Mouse (Mus musculus) layer of hippocampus, postnatal 25 days (tissue): ENCODE measurements at regions not wholly inside any gene's neighbourhood (a gene's known extent, or its start where the extent isn't known, plus 50 kb on each side); places are given as distances from the start of the nearest gene placed in this dataset.

Source experiments
- DNase-seq, 2 experiments: peaks; one replicate each; pipeline ENCODE4 v3.0.0; 2022; ENCODE audit warnings: mixed read lengths in 2 of 2, low spot score in 1 of 2; ENCODE audit errors: extremely low spot score in 1 of 2

DNA sequence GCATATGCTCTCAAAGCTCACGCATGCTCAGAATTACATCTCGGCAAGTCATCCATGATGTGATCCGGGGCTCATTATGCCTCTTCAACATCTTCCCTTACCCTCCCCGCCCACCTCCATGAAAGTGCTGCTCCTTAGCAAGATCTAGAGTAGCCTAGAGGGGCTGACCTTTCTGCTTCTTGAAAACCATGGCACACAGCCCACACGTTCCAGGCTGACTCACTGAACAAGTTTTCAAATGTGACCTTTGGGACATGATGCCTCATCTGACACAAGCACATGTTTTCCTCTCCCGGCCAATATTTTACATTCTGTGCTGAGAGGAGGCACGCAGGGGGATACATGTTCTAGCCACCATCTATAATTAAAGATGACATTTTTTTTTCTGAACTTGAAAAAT is 340.1 kb upstream of the Cdh11 start:
- no peak for DNase-seq

DNA sequence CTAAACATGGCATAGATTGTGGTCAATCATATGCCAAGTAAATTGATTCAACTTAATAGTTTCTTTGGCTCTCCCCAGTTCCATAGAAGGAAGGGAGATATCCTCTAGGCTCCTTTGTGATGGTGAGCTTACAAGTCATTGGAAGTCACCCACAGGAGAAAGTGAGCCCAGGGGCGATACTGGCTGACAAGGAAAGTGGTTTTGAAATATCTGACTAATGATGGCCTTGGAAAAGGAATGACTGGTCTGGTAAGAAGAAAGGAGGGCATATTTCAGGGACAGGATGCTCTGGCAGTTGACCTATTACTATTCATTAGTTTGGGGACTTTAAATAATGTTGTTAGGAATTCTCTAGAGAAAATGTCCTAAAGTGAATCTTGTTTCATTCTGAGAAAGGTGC is 352.7 kb upstream of the Cdh11 start:
- DNase-seq, result no peak

DNA sequence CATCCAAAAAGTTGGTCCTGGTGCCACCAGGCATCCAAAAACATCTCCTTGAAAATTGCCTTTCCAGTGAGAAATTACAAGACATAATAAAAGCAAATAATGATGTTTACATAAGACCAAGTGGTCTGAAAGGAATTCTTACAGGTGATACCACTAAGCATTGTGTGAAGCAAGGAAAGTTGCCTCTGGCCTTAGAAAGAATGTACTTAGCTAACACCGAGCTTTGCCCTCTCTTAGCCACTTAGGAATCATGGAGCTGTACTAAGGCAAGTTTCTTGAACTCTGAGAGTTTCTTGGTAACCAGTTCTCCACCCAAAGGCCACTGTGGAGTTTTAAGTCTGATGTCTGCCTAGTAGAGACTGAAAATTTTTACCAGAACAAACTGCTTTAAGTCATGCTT is 359.4 kb upstream of the Cdh11 start:
- DNase-seq, result no peak

DNA sequence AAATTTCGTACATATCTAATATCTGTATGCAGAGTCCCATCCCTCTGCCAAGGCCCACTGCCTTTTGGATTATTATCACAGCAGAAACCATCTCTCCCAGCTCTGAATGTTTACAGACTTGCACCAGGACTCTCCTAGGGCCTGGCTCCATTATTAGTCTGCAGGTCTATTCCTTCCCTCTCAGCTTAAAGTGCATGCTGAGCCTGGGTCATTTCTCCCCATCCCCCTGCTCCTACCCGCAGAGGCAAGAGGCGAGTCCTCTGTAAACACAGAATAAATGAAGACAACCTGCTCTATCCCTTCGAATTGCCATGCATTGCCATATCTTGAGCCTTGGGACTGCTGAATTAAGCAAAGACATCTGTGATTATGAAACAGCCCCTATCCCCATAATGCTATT is 362.6 kb upstream of the Cdh11 start:
- DNase-seq, result no peak

DNA sequence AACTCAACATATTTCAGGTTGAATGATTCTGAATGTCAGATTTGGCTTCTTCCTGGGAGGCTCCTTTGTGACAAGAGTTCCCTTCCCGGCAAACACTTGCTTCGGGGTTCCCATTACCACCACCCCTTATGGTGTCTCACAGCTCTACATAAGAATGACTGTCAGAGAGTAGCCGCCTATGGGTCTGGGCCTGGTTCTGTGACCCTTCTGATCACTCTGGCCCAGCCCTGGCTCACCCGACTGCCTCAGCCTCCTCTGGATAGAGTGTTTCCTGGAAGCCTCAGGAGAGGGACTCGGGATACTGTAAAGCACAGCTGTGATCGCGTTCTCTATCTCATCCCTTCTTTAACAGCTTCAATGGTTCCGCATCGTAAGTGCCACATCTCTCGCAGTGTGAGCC is 363.0 kb upstream of the Cdh11 start:
- DNase-seq, result no peak

DNA sequence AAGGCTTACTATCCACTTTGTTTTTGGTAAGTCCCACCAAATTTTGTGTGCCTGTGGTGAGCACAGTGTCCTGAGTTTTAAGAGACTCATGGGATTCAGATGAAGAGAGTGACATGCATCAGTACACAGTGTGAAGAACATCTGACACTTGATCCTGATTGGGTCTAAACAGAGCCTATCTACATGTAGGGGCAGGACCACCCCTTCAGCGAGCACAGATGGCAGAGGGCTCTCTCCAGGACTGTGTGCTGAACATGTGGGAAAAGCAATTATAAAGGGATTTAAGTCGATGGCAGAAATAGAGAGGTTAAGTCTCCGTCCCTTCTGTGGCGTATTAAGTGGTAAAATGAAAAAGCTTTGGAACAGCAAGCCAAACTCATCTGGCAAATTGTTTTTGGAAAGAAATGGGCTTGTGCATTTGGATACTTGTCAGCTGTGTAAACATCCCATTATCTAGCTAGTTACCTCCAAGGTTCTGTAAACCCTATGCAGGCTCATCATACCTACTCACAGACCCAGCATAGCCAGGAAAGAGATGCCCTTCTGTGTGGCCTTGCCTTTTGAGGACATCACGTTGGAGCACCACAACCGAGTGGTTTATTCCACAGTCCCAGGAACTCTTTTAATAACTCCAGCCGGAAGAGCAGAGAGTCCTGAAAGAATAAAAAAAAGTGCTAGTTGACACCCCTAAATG is 381.3 kb upstream of the Cdh11 start:
- DNase-seq, result no peak

DNA sequence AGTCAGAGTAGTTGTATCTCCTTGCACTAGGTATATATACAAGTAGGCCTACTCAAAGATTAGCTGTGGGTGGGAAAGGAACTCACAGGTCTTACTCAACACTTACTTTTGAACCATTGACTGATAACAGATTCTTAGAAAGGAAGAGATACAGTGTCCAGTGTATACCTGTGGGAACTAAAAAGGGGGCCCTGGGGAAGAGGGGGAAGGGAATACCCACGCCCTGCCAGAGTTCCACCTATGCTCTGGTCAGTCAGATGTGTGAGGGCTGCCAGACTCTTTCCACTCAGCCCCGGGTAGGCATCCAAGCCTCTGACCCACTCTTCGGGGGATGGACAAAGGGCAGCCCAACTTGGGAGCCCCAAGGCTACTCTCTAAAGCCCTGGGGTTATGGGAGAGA is 387.9 kb upstream of the Cdh11 start:
- no peak for DNase-seq

DNA sequence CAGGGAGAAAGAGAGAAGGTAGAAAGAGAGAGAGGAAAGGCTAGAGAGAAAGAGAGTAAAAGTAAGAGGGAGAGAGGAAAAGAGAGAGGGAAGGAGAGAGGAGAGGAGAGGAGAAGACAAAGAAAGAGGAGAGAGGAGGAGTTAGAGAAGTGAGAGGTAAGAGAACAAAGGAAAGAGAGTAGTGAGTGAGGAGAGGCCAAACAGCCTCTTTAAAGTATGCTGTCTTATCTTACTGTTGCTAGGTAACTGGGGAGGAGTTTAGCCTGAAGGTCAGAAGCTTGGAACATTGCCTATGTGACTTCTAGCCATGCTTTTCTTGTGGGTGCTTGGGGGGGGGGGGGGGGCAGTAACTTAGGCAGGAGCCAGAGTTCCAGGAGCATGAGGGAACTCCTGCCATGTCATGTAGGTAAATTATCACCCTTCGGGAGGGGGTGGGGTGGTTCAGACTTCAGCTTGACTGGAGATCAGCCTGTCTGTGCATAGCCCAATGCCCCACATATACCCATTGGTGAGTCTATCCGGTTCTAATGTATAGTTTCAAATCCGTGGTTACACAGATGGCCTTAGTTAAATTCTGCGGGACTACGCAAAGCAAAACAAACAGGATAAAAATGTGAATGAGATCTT is 388.5 kb upstream of the Cdh11 start:
- no peak for DNase-seq

DNA sequence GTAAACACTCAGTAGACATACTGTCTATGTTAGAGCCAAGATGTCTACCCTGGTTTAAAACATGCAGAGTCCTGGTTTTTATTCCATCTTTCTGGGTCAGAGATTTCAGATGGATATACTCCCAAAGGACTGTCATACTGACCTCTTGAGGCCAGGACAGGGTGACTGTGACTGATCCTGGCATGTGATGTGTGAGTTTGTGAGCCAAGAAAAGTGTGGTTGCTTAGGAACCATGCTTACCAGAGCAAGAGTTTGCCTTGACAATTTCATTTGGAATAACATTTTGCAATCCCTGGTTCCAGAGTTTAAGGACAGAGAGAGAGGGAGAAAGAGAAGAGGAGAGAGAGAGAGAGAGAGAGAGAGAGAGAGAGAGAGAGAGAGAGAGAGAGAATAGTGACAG is 395.2 kb upstream of the Cdh11 start:
- no peak for DNase-seq

DNA sequence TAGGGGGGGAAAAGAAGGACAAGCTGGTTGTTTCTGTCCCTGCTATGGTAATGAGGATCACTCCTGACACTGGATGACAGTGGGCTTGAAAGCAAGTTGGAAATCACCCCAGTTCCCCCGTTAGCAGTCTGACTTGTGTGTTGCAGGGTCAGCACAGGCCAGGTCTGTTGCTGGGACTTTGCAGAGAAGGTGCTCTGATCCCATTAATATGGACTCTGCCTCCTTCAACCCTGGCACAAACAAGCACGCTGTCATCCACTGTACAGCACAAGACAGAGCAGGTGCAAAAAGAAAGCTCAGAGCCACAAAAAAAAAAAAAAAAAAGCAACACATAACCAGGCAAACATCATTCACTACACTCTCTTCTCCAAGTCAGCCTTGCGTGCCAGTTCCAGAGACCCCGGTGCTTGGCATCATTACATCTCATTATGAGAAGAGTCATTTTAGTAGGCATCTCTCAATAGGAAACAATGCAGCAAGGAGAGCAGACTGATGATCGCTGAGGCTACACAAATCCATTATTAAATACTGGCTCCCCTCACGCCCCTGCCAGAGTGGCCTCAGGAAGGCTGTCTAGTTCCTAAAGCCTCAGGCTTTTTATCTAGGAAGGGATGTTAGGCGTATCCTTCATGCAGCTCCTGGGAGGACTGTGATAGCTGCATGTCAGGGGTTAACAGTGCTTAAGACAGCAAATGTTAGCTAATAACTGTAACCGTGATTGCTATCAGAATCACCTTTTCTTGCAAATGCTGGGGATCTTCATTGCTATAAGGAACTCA is 403.5 kb upstream of the Cdh11 start:
- no peak for DNase-seq

DNA sequence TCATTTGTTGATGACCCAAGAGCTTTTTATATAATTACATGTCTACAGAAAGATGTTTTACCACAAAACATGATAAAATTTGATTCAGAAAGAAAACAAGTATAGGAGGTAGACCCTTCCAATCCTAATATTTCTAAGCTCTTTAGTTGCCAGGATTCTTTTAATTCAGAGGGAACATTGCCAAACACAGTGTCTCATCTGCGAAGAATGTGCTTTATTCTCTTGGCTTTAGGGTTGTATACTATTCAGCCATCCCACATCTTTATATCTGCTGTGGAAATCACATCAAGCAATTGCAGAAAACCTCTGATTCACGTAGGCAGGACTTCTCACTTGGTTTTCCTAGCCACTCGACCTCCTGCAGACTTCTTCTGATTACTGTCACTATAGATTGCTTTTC is 412.8 kb upstream of the Cdh11 start:
- no peak for DNase-seq

DNA sequence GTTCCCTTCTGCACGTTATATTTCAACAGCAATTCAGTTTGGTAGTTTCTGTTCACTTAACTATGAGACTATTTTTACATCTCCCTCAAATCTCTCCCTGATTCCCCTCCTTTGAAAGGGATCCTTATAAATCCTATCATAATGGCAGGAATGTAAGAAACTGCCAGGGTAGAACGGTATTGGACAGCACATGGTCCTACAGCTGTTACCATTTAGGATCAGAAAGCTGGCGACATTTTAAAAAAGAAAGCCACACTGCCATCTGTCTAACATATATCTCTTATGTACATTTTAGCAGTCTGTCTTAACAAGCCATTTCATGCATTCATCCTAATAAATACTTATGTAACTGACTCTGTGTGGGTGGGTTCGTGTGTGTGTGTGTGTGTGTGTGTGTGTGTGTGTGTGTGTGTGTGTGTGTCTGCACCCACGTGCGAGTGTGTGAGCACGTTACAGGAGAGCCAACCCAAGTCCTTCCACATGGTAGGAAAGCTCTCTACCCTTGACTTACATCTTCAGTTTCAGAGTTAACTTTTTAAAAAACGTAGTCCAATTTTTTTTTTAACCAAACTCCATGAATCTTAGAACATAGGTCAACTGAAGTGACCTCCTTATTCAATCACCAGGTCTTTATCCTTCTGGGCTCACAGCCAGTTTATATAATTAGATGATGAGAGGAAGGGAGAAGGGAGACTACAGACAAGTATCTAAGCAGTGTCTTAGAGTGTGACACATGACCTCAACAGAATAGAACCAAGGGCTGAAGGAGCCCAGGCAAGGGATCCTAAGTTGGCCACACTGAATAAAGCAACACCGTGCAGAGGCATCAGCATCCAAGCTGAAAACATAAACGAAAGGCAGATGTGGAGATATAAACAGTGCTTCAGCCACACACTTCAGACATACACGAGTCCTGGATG is 414.5 kb upstream of the Cdh11 start:
- no peak for DNase-seq

DNA sequence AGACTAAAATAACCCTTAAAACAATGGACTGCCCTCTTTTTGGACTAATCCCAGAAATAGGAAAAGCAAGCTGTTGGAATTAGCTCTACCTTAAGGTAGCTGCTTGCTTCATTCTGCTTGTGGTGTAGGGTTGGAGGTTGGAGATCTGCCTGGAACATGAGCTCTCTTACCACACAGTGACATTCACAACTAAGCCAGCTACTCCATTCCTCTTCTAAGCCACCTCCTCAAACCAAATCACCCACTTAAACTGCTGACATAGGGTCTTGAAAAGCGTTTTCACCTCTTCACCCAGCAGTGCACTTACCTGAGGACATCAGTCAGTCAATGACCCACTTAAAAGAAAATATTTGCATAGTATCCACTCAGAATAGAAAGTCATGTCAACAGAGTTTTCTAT is 418.3 kb upstream of the Cdh11 start:
- no peak for DNase-seq

DNA sequence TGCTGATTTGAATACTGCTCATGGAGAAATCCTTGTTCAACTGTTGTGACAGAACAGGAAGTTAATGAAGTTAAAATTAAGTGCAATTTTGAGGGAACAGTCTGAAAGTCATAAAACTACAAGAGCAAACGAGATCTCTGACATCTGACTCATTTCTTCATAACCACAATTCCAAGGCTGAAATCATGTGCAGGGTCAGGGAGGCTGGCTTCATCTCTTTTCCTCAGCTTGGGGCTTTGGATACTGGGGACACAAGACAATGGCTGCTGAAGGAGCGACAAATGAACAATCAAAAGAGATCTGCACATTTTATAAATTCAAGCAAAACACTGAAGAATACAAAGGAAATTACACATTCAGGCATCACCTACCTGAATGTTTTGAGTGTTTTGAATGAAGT is 429.2 kb upstream of the Cdh11 start:
- DNase-seq, result no peak

DNA sequence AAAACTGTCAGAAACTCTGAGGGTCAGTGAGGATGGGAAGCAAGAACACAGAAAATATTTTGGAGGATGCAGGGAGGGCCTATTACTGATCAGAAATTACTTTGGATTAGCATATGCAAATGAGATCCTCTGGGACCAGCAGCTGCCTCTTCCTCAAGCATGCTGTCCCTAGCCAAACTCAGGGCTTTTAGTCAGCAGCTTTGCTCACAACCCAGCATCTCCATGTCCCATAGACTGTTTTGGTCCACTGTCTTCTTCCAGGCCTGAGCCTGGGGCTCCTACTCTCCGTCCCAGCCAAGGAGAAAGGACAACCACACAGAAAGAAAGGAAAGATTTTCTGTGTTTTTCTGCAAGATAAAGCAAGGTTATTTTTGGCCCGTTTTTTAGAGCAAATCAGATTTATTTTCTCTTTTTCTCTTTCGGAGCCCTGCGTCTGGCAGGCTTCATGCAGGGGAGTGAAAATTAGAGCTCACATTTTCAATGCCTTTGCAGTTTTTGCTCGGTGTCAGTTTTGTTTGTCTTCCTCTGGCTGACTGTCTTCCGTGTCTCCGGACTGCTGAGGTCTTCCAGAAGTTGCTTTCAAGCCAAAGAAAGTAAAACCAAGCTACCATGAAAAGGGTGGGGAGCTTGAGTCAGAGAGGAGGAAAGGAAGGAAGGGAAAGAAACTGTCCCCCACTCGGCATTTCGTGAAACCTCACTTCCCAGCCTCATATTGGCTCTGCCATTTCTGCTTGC is 445.5 kb upstream of the Cdh11 start:
- peak in 1 of 2 experiments; percentile 11 for DNase-seq

DNA sequence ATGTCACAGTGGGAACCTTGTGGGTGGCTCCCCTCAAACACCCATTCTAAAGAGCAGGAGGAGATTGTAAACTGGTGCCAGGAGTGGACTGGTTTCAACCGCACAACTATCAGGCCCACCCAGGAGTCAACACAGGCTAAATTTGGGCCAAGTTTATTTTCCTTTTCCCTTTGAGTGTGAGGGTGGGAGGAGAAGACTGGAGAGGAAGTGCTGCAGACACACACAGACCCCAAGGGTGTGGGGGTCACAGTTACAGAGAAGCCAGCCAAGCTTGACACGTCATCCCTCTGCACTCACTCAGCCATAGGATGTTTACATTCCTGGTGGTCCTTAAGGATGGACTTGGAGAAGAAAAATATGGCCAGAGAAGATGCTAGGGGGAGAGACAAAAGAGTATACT is 448.9 kb upstream of the Cdh11 start:
- DNase-seq, result no peak

DNA sequence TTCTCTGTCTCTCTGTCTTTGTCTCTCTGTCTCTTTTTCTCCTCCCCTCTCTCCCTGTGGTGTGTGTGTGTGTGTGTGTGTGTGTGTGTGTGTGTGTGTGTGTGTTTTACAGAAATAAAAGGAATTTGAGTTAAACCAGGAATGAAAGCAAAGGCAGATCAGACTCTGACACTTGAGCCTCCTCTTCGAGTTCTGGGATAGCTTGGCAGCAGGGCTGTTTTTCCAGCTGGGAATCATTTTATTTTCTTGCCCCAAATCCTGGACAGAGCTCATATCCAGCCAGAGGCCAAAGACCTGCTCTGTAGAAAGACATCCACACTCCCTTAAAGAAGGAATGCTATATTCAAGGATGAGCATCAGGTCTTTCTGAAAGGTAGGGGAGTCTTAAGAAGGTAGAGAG is 450.2 kb upstream of the Cdh11 start:
- no peak for DNase-seq

DNA sequence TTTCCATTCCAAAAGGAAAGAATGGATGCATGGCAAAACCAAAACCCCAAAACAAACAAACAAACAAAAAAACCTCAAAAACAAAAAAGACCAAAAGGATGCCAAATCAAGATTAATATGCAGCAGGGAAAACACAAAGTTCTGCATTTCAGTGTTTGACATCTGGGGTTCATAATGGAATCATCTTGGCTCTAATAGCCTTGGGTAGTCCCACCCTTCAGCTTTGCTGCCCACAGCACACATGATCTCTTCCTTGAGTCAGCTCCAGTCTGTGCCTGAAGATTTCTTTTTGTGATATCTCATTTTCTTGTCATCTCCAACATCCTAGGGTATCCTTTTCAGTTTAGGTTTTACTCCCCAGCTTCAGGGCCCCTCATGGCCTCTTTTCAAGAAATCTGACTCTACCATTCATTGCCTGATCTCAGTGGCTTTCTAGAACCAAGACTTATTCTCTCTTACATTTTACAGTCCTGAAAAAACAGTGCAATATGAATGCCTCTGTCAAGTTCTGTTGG is 453.1 kb upstream of the Cdh11 start:
- no peak for DNase-seq

DNA sequence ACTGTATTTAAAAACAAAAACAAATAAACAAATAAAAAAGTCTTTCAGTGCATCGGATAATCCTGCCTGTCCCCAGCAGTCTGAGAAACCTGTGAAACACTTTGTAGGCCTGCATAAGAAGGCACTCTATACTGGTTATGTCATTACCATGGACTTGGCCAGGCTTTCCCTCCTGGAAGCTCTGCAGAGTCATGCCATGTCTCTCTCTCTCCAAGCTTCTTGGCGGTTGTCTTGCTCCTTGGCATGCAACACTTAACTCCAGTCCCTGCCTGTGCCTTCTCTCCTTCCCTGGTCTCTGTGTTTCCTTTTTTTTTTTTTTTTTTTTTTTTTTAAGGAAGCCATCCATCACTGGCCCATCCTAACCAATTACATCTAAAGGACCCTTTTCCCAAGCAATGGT is 458.7 kb upstream of the Cdh11 start:
- no peak for DNase-seq

DNA sequence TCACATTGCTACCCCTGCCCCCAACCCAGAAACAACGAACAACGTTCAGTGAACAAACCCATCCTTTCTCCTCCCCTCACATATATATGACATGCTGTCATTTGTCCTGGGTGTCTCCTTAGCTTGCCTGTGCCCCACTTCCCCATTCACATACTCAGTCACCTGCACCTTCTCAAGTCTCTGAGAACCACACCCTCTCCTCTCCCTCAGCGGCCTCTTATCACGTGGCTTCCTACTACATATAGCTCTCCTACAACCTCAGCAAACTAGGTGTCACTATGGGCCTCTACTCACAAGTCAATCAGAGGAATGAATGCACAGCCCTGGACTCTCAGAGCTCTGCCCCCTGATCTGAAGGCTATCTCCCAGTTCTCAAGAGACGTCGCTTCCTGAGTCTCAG is 459.2 kb upstream of the Cdh11 start:
- no peak for DNase-seq
